Mouse (Mus musculus) liver, embryonic 14.5 days (tissue): Measurements from ENCODE around the gene Hbp1.

Experiments
- CTCF ChIP-seq: IDR thresholded peaks from 2 replicates; pipeline ENCODE4 v1.5.1; 2016; ENCODE audit warnings: antibody characterized with exemption, low read depth, control low read depth
- EP300 ChIP-seq: IDR thresholded peaks from 2 replicates; pipeline ENCODE4 v1.6.1; 2016; ENCODE audit warnings: antibody characterized with exemption, low read depth

DNA sequence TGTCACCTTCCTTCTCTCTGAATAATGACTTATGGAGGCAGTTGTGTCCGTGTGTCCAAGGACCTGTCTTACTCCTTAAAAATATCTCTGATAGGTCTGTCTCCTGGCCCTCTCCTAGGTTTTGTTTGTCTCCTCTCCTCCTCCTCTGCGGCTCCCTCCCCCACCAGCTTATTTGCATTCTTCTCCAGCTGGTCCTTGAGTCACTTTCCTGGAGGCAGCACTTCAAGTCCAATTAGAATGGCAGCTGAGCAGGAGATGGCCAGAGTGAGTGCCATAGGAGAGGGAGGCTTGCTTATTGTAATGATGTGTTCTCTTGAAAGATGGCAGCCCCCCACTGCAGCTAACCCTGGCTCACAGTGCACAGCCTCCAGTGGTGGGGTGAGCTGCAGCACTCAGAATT, 54.4 kb downstream of the Hbp1 start:
- no peak for TF ChIP-seq CTCF
- no peak for TF ChIP-seq EP300
